Mouse (Mus musculus): Measurements from ENCODE around the gene Sec11a. TPM values are rescaled to one million over a fixed set of nuclear protein-coding genes. Genes with fewer than 3 reads are reported as not detected.

Sec11a gene
- polyA plus RNA-seq, 1 experiment = 64.4 TPM

DNA sequence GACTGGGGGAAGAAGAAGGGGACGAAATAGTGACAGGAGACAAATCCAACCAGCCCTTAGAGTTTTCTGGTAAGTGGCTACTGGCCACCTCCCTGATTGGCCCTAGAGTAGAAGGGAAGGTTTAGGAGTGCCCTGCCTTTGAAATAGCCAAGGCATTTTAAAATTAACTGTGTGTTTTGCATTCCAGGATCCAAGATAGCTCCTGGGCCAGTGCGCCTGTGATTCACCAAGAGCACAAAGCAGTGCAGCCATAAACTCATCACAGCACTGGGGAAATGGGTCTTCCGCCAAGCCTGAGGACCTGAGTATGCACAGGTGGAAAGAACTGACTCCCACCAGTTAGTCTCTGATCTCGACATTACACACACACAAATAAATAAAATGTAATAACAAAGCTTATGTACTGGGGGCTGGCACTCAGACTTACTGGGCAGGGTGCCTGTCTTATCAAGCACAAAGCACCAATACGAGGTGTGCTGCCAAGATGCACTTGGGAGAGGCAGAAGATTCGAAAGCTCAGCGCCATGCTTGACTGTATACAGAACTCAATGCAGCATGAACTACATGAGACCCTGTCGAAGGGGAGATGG, 15.9 kb downstream of the Sec11a start:
- H3K4me1 ChIP-seq (ENCODE audit: control insufficient read depth, insufficient read depth, low read length) = peaks cover 1% of the 10 kb centered on the region; the same call in 1 of the 2 replicates
- H3K27ac ChIP-seq (ENCODE audit: insufficient read depth, low read length) = no peak overlapping the region
- TF ChIP-seq POLR2A (IDR thresholded peaks at IDR 0.05; ENCODE audit: extremely low read depth, insufficient read depth, low read length) (no peak), CTCF (IDR thresholded peaks at IDR 0.05; ENCODE audit: extremely low read depth, insufficient read depth, low read length) (no peak)
- no peak overlapping the region for H3K4me3 ChIP-seq (ENCODE audit: insufficient read depth, low read length)

DNA sequence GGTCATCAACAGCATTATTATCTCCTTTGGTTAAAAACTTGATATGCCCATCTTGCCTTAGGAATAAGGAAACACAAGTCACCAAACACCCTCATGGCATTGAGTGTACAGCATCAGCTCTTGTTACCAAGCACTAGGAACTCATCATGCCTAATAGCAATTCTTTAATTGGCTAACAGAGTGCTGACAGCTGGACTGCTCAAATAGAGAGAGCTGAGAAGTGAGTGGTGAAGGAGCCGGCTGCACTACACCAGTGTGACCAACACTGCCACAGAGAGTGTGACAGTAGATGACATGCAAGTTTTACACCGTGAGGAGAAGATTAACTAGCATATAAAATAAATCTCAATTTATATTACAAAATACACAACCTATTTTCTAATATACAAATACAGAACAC, 24.4 kb downstream of the Sec11a start:
- Histone ChIP-seq H3K4me1 (ENCODE audit: control insufficient read depth, insufficient read depth, low read length) (peaks cover 1% of the 10 kb centered on the region; the same call in 1 of the 2 replicates), H3K27ac (ENCODE audit: insufficient read depth, low read length) (no peak overlapping the region), H3K4me3 (ENCODE audit: insufficient read depth, low read length) (no peak overlapping the region)
- no peak for TF ChIP-seq POLR2A (IDR thresholded peaks at IDR 0.05; ENCODE audit: extremely low read depth, insufficient read depth, low read length)
- no peak for TF ChIP-seq CTCF (IDR thresholded peaks at IDR 0.05; ENCODE audit: extremely low read depth, insufficient read depth, low read length)

DNA sequence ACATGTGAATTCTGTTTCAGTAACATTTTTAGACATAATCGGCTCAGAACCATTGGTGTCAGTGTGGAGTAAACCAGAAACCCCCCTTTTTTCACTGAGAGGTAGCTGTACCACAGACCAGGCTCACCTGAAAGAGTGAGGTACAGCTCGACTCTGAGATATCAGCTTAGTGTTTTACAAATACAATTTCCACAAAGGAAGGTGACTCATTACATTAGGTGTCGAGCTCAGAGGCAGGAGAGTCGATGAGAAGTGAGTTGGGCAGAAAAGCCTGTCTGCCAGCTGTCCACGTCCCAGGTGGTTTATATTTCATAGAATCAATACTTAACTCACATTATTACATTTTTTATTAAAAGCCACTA, 28.0 kb downstream of the Sec11a start:
- Histone ChIP-seq H3K4me1 (ENCODE audit: control insufficient read depth, insufficient read depth, low read length) (no peaks in the 10 kb centered on the region), H3K27ac (ENCODE audit: insufficient read depth, low read length) (no peak overlapping the region), H3K4me3 (ENCODE audit: insufficient read depth, low read length) (no peak overlapping the region)
- TF ChIP-seq CTCF (IDR thresholded peaks at IDR 0.05; ENCODE audit: extremely low read depth, insufficient read depth, low read length) = no peak
- no peak for TF ChIP-seq POLR2A (IDR thresholded peaks at IDR 0.05; ENCODE audit: extremely low read depth, insufficient read depth, low read length)

DNA sequence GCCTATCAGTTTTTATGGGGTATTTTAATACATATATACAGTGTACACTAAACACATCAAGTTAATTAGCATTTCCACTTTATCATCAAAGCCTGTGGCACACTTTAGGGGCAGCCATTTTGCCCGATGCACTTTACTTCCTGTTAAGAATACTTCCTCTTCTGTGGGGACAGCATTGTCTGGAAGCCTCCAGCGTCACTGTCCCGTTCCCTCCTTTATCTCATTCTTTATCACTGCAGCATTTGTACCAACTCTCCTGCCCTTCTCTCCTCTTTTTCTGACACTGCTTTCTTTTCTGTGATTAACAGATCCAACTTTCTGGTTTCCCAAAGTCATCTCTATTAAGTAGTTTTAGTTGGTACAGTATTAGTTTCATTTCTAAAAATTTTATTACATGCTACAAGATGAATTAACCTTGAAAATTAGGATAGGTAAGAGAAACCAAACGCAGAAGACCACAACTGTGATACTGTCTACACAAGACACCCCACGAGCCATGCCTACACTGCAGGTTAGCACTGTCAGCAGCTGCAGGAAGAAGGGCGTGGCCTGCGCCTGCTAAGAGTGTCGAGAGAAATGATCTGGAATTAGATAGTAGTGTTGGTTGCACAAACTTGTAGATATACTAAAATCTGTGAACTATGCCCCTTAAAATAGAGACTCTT, 28.5 kb downstream of the Sec11a start:
- Histone ChIP-seq H3K4me3 (ENCODE audit: insufficient read depth, low read length) (no peak overlapping the region), H3K4me1 (ENCODE audit: control insufficient read depth, insufficient read depth, low read length) (no peaks in the 10 kb centered on the region), H3K27ac (ENCODE audit: insufficient read depth, low read length) (no peak overlapping the region)
- TF ChIP-seq CTCF (IDR thresholded peaks at IDR 0.05; ENCODE audit: extremely low read depth, insufficient read depth, low read length) (no peak), POLR2A (IDR thresholded peaks at IDR 0.05; ENCODE audit: extremely low read depth, insufficient read depth, low read length) (no peak)

DNA sequence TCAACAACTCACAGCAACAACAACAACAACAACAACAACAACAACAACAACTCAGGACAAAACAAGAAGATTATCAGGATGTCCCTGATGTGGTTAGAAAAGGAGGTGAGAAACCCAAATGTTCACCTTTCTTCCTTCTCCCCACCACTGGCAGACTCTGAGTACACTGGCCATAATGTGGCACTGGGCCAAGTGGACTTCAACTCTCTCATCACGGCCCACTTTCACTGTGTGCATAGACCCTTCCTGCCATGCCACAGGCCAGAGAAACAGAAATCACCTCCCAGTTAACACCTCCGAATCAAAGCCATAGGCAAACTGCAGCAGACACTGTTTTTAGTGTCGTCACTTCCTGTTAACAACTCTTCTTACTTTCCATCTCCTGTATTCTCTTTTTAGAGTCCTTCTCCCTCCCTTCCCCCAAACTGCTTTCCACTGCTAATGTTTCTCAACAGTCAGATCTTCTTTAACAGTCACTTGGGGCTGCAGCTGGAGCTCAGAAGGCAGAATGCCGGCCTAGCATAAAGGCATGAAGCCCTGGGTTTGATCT, 29.6 kb downstream of the Sec11a start:
- H3K4me3 ChIP-seq (ENCODE audit: insufficient read depth, low read length) = no peak overlapping the region
- H3K27ac ChIP-seq (ENCODE audit: insufficient read depth, low read length) = no peak overlapping the region
- H3K4me1 ChIP-seq (ENCODE audit: control insufficient read depth, insufficient read depth, low read length) = no peaks in the 10 kb centered on the region
- TF ChIP-seq CTCF (IDR thresholded peaks at IDR 0.05; ENCODE audit: extremely low read depth, insufficient read depth, low read length) = no peak
- TF ChIP-seq POLR2A (IDR thresholded peaks at IDR 0.05; ENCODE audit: extremely low read depth, insufficient read depth, low read length) = no peak

DNA sequence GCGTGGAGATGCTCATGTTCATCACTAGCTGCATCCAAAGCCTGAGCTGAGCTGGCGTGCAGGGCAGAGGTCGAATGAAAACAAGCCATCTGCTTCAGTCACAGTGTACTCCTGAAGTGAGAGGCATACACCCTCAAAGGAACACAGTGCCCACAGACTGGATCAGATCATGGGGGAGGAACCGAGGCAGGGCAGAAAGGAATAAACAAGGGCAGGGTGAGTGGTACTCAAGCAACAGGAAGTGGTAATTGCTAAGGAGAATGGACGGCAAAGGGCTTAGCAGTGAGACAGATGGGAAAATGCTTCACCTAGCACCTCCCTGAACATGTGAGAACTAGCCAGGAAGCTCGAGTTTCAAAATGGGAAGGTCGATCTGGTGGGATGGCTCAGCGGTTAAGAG, 35.1 kb downstream of the Sec11a start:
- no peak overlapping the region for H3K27ac ChIP-seq (ENCODE audit: insufficient read depth, low read length)
- no peak overlapping the region for H3K4me3 ChIP-seq (ENCODE audit: insufficient read depth, low read length)
- no peaks in the 10 kb centered on the region for H3K4me1 ChIP-seq (ENCODE audit: control insufficient read depth, insufficient read depth, low read length)
- TF ChIP-seq CTCF (IDR thresholded peaks at IDR 0.05; ENCODE audit: extremely low read depth, insufficient read depth, low read length) (no peak), POLR2A (IDR thresholded peaks at IDR 0.05; ENCODE audit: extremely low read depth, insufficient read depth, low read length) (no peak)

DNA sequence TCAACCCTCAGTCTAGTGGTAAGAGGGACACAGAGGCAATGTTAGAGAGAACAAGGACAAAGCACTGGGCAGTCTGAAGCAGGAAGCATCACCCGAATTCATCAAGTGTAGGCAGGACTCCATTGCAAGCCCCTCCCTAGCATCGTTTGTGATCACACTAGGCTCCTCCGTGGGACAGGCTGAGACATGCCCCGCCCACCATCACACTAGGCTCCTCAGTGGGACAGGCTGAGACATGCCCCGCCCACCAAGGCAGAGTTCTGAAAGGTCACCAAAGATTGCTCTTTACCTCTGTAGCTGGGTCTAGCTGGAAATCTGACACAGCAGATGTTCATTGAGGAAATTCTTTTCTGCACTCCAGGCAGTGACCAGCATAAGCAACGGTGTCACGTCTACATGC, 36.5 kb downstream of the Sec11a start:
- TF ChIP-seq POLR2A (IDR thresholded peaks at IDR 0.05; ENCODE audit: extremely low read depth, insufficient read depth, low read length) (no peak), CTCF (IDR thresholded peaks at IDR 0.05; ENCODE audit: extremely low read depth, insufficient read depth, low read length) (no peak)
- H3K4me3 ChIP-seq (ENCODE audit: insufficient read depth, low read length) = no peak overlapping the region
- H3K27ac ChIP-seq (ENCODE audit: insufficient read depth, low read length) = no peak overlapping the region
- no peaks in the 10 kb centered on the region for H3K4me1 ChIP-seq (ENCODE audit: control insufficient read depth, insufficient read depth, low read length)

DNA sequence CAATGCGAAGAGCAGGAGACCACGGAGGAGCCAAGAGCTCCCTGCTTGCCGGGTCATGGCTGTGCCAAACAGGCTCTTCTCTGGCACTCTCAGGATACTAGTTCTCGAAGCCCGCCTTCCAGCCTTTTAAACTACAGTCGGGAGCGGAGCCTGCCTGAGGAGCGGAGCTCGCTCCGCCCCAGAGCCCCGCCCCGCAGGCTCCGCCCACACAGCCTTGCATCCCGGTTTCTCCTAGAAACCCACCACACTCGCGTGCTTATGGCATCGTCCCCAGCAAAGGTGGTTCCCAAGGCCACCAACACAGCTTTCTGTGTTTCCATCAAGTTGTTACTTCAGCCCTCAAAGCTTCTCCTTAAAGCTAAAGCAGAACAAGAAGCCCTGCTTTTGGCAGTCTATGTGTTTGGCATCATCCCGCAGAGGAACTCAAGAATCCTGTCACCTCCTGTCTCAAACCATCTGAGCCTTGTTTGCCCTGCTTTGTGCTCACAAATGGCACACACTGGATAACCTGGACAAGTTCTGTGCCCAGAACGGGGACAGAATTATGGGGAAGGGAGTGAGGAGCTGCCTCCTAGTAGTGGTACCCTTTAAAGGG, 42.6 kb downstream of the Sec11a start, which contains the start of gene Nmb:
TSS of gene Nmb (minus strand) at position 156 of the 595 bp plus-strand sequence.
- TF ChIP-seq POLR2A (IDR thresholded peaks at IDR 0.05; ENCODE audit: extremely low read depth, insufficient read depth, low read length) (no peak), CTCF (IDR thresholded peaks at IDR 0.05; ENCODE audit: extremely low read depth, insufficient read depth, low read length) (no peak)
- H3K27ac ChIP-seq (ENCODE audit: insufficient read depth, low read length) = no peak within 1 kb of the TSS

DNA sequence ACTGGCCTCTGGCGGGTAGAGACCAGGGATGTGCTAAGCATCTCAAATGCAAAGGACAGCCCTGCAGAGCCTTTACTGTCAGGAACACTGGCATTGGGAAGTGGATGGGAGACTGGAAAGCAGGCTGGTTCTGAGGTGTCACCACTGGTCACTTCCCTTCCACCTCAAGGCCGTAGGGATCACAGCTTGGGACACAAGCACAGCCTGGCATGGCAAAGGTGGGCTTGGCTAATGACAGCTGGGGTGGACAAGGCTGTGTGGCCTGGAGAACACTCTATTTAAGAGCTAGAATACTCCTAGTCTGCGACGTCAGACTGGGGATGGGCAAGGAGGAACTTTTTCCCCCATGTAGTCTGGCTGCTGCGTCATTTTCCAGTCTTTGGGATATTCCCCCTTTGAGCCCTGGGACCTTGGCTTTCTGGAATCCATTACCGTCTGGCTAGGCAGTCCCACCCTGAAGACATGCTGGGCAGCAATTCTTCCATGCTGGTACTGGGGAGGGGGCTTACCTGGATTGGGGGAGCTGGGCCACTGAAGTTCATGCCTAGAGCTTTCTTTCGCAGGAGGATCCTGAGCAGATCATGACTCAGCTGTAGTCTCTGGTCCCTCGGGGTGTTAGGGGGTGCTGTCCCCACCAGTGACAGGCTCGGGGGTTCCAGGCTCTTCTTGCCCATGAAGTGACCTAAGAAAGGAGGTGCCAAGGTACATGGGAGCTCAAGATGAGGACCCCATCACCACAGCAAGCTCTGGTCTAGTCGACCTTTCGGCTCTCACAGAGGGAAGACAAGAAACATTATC, 43.8 kb downstream of the Sec11a start:
- TF ChIP-seq CTCF (IDR thresholded peaks at IDR 0.05; ENCODE audit: extremely low read depth, insufficient read depth, low read length) = no peak
- TF ChIP-seq POLR2A (IDR thresholded peaks at IDR 0.05; ENCODE audit: extremely low read depth, insufficient read depth, low read length) = no peak
- peaks cover 5% of the 10 kb centered on the region; the same call in 1 of the 2 replicates for H3K4me1 ChIP-seq (ENCODE audit: control insufficient read depth, insufficient read depth, low read length)
- H3K4me3 ChIP-seq (ENCODE audit: insufficient read depth, low read length) = no peak overlapping the region
- H3K27ac ChIP-seq (ENCODE audit: insufficient read depth, low read length) = no peak overlapping the region

More for the DNA sequence above, 42.6 kb downstream of the Sec11a start, which contains the start of gene Nmb:
- H3K4me1 ChIP-seq (ENCODE audit: control insufficient read depth, insufficient read depth, low read length) = peaks cover 5% of the 10 kb centered on the region; the same call in 1 of the 2 replicates
- H3K4me3 ChIP-seq (ENCODE audit: insufficient read depth, low read length) = peak within 1 kb of the TSS; percentile 16
